In genomic region chr10:128369599-128369998, GRCm38 (mm10) we compare ENCODE assay signal across 8 mouse cellular contexts. TPM values are rescaled to one million over a fixed set of nuclear protein-coding genes. Genes with fewer than 3 reads are reported as not detected.
DNase-seq lines count a peak whose midpoint lies in the region; ATAC-seq and TF ChIP-seq lines count a peak whose summit lies in the region.

No protein-coding gene starts in this region.

- H3K9me3 ChIP-seq in lung, embryonic 15.5 days, result no peaks in the 10 kb centered on the region
- H3K9me3 ChIP-seq in limb, embryonic 11.5 days (ENCODE audit: control insufficient read depth, low read length), result no peaks in the 10 kb centered on the region

- H3K36me3 ChIP-seq in lung, embryonic 15.5 days, result 0 out of 2 replicates have a peak, but pooled peaks cover 4% of the 10 kb centered on the region
- H3K36me3 ChIP-seq in limb, embryonic 11.5 days (ENCODE audit: control insufficient read depth, insufficient read depth, low read length), result no peaks in the 10 kb centered on the region; the same call in 1 of the 2 replicates

- peak overlapping the region; percentile 84 for H3K4me2 ChIP-seq in lung, embryonic 15.5 days
- H3K4me2 ChIP-seq in limb, embryonic 11.5 days (ENCODE audit: low read depth, severe bottlenecking), result peak overlapping the region; percentile 84

- H3K4me1 ChIP-seq in lung, embryonic 15.5 days, result peaks cover 14% of the 10 kb centered on the region
- peaks cover 4% of the 10 kb centered on the region; the same call in 1 of the 2 replicates for H3K4me1 ChIP-seq in embryonic fibroblast, embryonic 13.5 days (ENCODE audit: control insufficient read depth, insufficient read depth, low read length)
- H3K4me1 ChIP-seq in limb, embryonic 11.5 days (ENCODE audit: control insufficient read depth, insufficient read depth, low read length), result no peaks in the 10 kb centered on the region; the same call in 1 of the 2 replicates
- peaks cover 5% of the 10 kb centered on the region; the same call in 1 of the 2 replicates for H3K4me1 ChIP-seq in olfactory bulb, adult 2 months (ENCODE audit: control insufficient read depth, insufficient read depth, low read length)

- 65% methylated on average over 6 of the region's 6 CpGs for WGBS in lung, embryonic 15.5 days
- WGBS in limb, embryonic 11.5 days, result 83% methylated on average over 6 of the region's 6 CpGs
- WGBS in olfactory bulb, adult 2 months, result 70% methylated on average over 6 of the region's 6 CpGs

- no peak for TF ChIP-seq CTCF in embryonic fibroblast, embryonic 13.5 days (IDR thresholded peaks at IDR 0.05; ENCODE audit: borderline replicate concordance, insufficient read depth, low read length)
- TF ChIP-seq CTCF in olfactory bulb, adult 2 months (IDR thresholded peaks at IDR 0.05; ENCODE audit: insufficient read depth, low read depth, low read length), result no peak

- no peak for DNase-seq in lung, adult 18-20 months
- no peak for DNase-seq in limb, embryonic 11.5 days (ENCODE audit: low spot score)
- DNase-seq in gastrocnemius, adult 18-20 months (ENCODE audit: low spot score), result no peak
- DNase-seq in spleen, postnatal 4 days (ENCODE audit: low spot score in 2 of 2), result no peak
- DNase-seq in adrenal gland, adult 8-10 months, result no peak

- no peak for TF ChIP-seq POLR2A in embryonic fibroblast, embryonic 13.5 days (IDR thresholded peaks at IDR 0.05; ENCODE audit: low read depth, low read length)
- no peak for TF ChIP-seq POLR2A in olfactory bulb, adult 2 months (IDR thresholded peaks at IDR 0.05; ENCODE audit: insufficient read depth, low read depth, low read length)

- peak overlapping the region; percentile 74 for H3K9ac ChIP-seq in lung, embryonic 15.5 days
- peak overlapping the region; percentile 65; the same call in 1 of the 2 replicates for H3K9ac ChIP-seq in limb, embryonic 11.5 days (ENCODE audit: low read length)

- no peak for ATAC-seq in lung, embryonic 15.5 days (ENCODE audit: borderline replicate concordance, extremely low read depth, low FRiP score, low TSS enrichment)
- no peak for ATAC-seq in limb, embryonic 11.5 days (ENCODE audit: insufficient number of reproducible peaks, low FRiP score, low TSS enrichment, low read depth)

- no peaks in the 10 kb centered on the region for H3K27me3 ChIP-seq in lung, embryonic 15.5 days
- no peaks in the 10 kb centered on the region for H3K27me3 ChIP-seq in limb, embryonic 11.5 days (ENCODE audit: control insufficient read depth, insufficient read depth, low read length)

- H3K4me3 ChIP-seq in lung, embryonic 15.5 days, result peak overlapping the region; percentile 70
- H3K4me3 ChIP-seq in embryonic fibroblast, embryonic 13.5 days (ENCODE audit: insufficient read depth, low read length), result peak overlapping the region; percentile 27
- peak overlapping the region; percentile 66; the same call in 1 of the 2 replicates for H3K4me3 ChIP-seq in limb, embryonic 11.5 days (ENCODE audit: low read depth, low read length)
- no peak overlapping the region for H3K4me3 ChIP-seq in olfactory bulb, adult 2 months (ENCODE audit: insufficient read depth, low read depth, low read length)

- H3K27ac ChIP-seq in lung, embryonic 15.5 days, result peak overlapping the region; percentile 97
- peak overlapping the region; percentile 63; the same call in 1 of the 2 replicates for H3K27ac ChIP-seq in embryonic fibroblast, embryonic 13.5 days (ENCODE audit: insufficient read depth, low read length)
- no peak overlapping the region for H3K27ac ChIP-seq in limb, embryonic 11.5 days (replicated peaks; ENCODE audit: low read depth, low read length)
- H3K27ac ChIP-seq in olfactory bulb, adult 2 months (ENCODE audit: insufficient read depth, low read depth, low read length), result peak overlapping the region; percentile 71

RNA-seq across cellular contexts. Expression of gene Coq10a, which starts 0.8 kb away (rescaled TPM):
- polyA plus RNA-seq in lung, embryonic 15.5 days (2015; fragmentation: Nextera tagmentation; extraction: Ambion mirVana), result 12.5 and 12.6 TPM in 2 replicates
- 20.5 and 24.6 TPM in 2 replicates for polyA plus RNA-seq in embryonic fibroblast, embryonic 13.5 days (2011; ENCODE audit: insufficient read length, low read depth, missing spikeins)
- polyA plus RNA-seq in limb, embryonic 11.5 days (2014; fragmentation: Nextera tagmentation; extraction: Ambion mirVana), result 8.5 and 11.0 TPM in 2 replicates
- polyA plus RNA-seq in olfactory bulb, adult 2 months (2012; ENCODE audit: insufficient read depth, insufficient read length, low replicate concordance, missing spikeins), result not detected in 2 replicates
- 100 to 1,000 TPM; 388 to 467 TPM for total RNA-seq in gastrocnemius, adult 18-20 months (2021)
- total RNA-seq in adrenal gland, adult 8-10 months (2022), result 100 to 1,000 TPM in 2 of 4 experiments, 10 to 100 TPM in 2; 72.2 to 114 (median 86.6) TPM

RNA-seq across cellular contexts. Expression of gene Ankrd52, which starts 7.3 kb away (rescaled TPM):
- 13.0 and 14.9 TPM in 2 replicates for polyA plus RNA-seq in lung, embryonic 15.5 days (2015; fragmentation: Nextera tagmentation; extraction: Ambion mirVana)
- polyA plus RNA-seq in embryonic fibroblast, embryonic 13.5 days (2011; ENCODE audit: insufficient read length, low read depth, missing spikeins), result 59.1 and 63.1 TPM in 2 replicates
- polyA plus RNA-seq in limb, embryonic 11.5 days (2014; fragmentation: Nextera tagmentation; extraction: Ambion mirVana), result 12.0 and 12.8 TPM in 2 replicates
- not detected in 2 replicates for polyA plus RNA-seq in olfactory bulb, adult 2 months (2012; ENCODE audit: insufficient read depth, insufficient read length, low replicate concordance, missing spikeins)
- total RNA-seq in gastrocnemius, adult 18-20 months (2021), result 10 to 100 TPM; 44.5 to 47.0 TPM
- total RNA-seq in adrenal gland, adult 8-10 months (2022), result 10 to 100 TPM; 53.7 to 90.5 (median 68.1) TPM

RNA-seq across cellular contexts. Expression of gene Slc39a5, which starts 31.4 kb away (rescaled TPM):
- polyA plus RNA-seq in lung, embryonic 15.5 days (2015; fragmentation: Nextera tagmentation; extraction: Ambion mirVana), result 0.31 and 0.99 TPM in 2 replicates
- polyA plus RNA-seq in embryonic fibroblast, embryonic 13.5 days (2011; ENCODE audit: insufficient read length, low read depth, missing spikeins), result not detected in 2 replicates
- 0.07 and 0.20 TPM in 2 replicates for polyA plus RNA-seq in limb, embryonic 11.5 days (2014; fragmentation: Nextera tagmentation; extraction: Ambion mirVana)
- polyA plus RNA-seq in olfactory bulb, adult 2 months (2012; ENCODE audit: insufficient read depth, insufficient read length, low replicate concordance, missing spikeins), result not detected in 2 replicates
- not detected for total RNA-seq in gastrocnemius, adult 18-20 months (2021)
- total RNA-seq in adrenal gland, adult 8-10 months (2022), result under 1 TPM in 2 of 4 experiments, not detected in 2; 0.24 to 0.40 TPM

RNA-seq across cellular contexts. Expression of gene Cs, which starts 32.1 kb away (rescaled TPM):
- polyA plus RNA-seq in lung, embryonic 15.5 days (2015; fragmentation: Nextera tagmentation; extraction: Ambion mirVana), result 183 and 185 TPM in 2 replicates
- 204 and 207 TPM in 2 replicates for polyA plus RNA-seq in embryonic fibroblast, embryonic 13.5 days (2011; ENCODE audit: insufficient read length, low read depth, missing spikeins)
- polyA plus RNA-seq in limb, embryonic 11.5 days (2014; fragmentation: Nextera tagmentation; extraction: Ambion mirVana), result 231 and 232 TPM in 2 replicates
- polyA plus RNA-seq in olfactory bulb, adult 2 months (2012; ENCODE audit: insufficient read depth, insufficient read length, low replicate concordance, missing spikeins), result 262 TPM in 1 of 2 replicates, not detected in the other
- 100 to 1,000 TPM; 561 to 590 TPM for total RNA-seq in gastrocnemius, adult 18-20 months (2021)
- total RNA-seq in adrenal gland, adult 8-10 months (2022), result 100 to 1,000 TPM; 197 to 297 (median 255) TPM

RNA-seq across cellular contexts. Expression of gene Nabp2, which starts 41.7 kb away (rescaled TPM):
- polyA plus RNA-seq in lung, embryonic 15.5 days (2015; fragmentation: Nextera tagmentation; extraction: Ambion mirVana), result 72.1 and 75.7 TPM in 2 replicates
- 42.0 and 44.9 TPM in 2 replicates for polyA plus RNA-seq in embryonic fibroblast, embryonic 13.5 days (2011; ENCODE audit: insufficient read length, low read depth, missing spikeins)
- polyA plus RNA-seq in limb, embryonic 11.5 days (2014; fragmentation: Nextera tagmentation; extraction: Ambion mirVana), result 89.9 and 91.8 TPM in 2 replicates
- polyA plus RNA-seq in olfactory bulb, adult 2 months (2012; ENCODE audit: insufficient read depth, insufficient read length, low replicate concordance, missing spikeins), result not detected in 2 replicates
- total RNA-seq in gastrocnemius, adult 18-20 months (2021), result 10 to 100 TPM; 61.0 to 65.2 TPM
- 10 to 100 TPM; 76.6 to 93.8 (median 86.8) TPM for total RNA-seq in adrenal gland, adult 8-10 months (2022)
